Mouse (Mus musculus) heart, postnatal 25 days (tissue): ENCODE results near the gene Akirin2. TPM values are rescaled to one million over a fixed set of nuclear protein-coding genes. Genes with fewer than 3 reads are reported as not detected.
"Not testable (repeated sequence)": the region's sequence is repeated elsewhere in the genome, so short reads cannot be mapped to it uniquely, and the experiment has no call there.

ENCODE experiments used
- DNase-seq: peaks from one replicate; pipeline ENCODE4 v3.0.0; 2022; ENCODE audit warnings: low spot score
- intact Hi-C: fragments of 180-260 bp; cut with DNase I; formaldehyde crosslinking; loops from one replicate; pipeline ENCODE4 v1.15.1; 2025
- total RNA-seq, 2 experiments: library from RNA; stranded (reverse); gene quantifications; 2 replicates each; pipeline ENCODE4 v1.2.3; 2021

Akirin2 gene
- 10 to 100 TPM; 52.5 to 56.3 TPM for total RNA-seq

DNA sequence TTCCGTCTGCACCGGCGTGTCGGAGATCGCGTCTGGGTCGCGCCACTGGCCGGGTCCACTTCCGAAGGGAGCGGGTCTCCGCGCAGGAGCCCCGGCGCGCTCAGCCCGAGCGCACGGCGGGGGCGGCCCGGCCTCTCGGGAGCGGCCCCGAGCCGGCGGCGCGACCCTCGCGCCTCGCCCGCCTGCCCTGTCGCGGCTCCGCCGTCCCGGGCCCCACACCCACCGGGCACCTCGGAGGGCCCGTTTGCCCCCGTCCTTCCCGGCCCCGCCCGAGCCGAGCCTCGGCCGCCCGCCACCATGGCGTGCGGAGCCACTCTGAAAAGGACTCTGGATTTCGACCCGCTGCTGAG lies at the start of gene Akirin2:
Gene Akirin2, plus strand, starts transcription at position 190 of the 350 bp plus-strand sequence.
- no peak for DNase-seq
- intact Hi-C loops = loop anchor here (5.0 to 10.0 kb wide), 3 partner anchors 62 to 674 kb away; partner anchors contain the start of genes C9orf72, Orc3, Rars2 and Zfp292

DNA sequence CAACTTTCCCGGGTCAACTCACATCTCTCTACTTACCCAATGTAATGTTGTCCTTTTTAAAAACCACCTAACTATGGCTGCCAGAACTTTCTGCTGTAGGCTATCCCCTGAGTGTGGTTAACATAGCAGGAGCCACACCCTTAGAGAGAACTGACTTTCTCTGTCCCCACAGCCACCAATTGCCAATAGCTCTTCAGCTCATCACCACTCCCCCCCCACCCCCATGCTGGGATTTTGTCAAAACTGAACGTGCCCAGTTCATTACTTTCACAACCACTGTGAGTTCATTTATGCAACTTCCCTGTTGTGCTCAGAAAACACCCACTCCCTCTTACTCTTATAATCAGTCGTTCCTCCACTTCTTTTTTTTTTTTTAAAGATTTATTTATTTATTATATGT lies 40.4 kb upstream of the Akirin2 start:
- DNase-seq = no peak
- intact Hi-C loops = no loop called here

DNA sequence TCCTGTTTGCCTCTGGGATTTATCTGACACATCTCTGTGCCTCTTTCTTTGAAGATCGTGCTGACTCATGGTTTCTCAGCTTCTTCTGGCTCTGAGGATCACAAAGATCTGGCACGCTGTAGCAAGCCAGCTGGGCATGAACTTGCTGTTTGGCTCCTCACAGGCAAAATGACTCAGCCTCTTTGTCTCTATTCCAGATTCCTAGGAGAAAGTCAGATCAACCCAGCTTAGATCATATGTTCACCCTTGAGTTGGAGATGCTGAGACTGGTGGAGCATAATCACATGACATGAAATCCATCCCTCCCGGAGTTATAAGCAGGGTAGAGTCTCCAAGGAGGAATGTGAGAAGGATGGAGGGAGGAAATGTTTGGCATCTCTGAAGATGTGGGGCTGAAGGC lies 27.9 kb upstream of the Akirin2 start:
- peak; percentile 14 for DNase-seq
- intact Hi-C loops = no loop called here

DNA sequence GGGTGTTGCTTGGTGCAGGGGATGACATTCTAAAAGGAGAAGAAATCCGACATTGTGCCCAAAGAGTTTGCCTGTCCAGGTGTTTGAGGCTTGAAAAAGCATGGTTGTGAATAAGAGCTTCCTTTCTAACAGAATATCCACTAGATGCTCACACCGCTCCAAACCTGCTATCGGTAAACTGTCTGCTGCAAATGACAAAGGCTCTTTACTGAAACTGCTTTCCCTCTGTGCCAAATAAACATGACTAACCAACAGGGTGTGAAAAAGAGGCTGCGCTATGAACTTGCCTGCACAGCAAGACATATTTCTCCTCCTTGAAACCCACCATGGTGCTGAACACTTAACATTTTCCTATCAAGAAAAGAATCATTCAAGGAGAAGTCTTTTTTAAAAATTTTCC lies 27.2 kb upstream of the Akirin2 start:
- no peak for DNase-seq
- intact Hi-C loops = no loop called here

DNA sequence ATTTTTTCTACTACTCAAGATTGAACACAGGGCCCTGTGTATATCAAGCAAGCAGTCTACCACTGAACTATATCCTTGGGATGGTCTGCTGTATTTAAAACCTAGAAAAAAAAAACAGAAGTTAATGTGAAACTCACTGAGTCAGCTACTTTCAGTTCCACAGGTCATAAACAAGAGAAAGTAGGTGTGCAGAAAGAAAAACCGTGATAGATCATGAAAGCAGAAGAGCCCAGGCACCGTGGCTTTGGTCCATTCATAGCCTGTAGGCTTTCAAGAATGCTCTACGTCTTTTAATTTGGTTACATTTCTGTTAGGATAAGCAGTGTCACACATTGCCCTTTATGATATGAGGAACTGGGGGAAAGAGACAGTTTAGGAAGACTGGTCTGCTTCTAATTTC lies 24.0 kb upstream of the Akirin2 start:
- DNase-seq = no peak
- intact Hi-C loops = no loop called here

DNA sequence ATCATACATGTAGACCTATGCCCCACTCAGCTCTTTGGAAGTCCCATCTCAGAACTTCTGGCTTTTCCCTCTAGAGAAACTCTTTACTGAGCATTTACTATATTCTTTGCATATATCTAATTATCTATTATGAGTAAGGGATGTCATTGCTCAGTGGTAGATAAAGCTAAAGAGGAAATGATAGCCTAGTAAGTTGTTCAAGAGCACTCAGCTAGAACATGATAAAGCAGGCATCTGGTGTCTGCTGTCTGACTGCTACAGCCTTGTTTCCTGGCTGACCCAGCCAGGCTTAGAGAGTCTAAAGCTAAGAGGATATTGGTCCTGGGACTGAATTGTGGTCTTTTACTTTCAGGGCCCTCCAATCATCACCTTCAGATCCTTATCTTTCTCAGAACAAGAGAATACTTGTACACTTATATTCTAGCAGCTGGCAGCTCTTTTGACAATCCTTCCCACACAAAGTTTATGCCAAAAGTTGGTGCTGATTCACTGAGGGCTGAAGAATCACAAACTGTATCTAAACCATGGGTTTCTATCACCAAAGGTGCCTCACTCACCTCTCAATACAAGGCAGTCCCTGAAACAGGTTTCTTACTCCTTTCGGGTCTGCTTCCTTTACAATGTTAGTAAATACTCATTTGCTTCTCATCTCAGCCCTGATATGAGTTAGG lies 22.2 kb upstream of the Akirin2 start:
- no peak for DNase-seq
- intact Hi-C loops = no loop called here

DNA sequence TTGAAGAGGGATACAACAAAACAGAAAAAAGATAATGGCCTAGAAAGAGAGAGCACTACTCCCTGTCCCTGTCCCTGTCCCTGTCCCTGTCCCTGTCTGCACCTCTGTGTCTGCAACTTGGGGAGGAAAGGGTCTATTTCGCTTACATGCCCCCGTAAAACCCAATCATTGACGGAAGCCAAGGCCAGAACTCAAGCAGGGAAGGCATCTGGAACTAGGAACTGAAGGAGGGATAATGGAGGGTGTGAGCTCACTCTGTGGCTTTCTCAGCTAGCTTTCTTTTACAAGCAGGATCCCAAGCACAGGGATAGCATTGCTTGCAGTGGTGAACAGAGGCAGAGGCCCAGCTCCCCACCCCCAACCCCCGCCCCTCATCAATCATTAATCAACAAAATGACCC lies 21.4 kb upstream of the Akirin2 start:
- intact Hi-C loops = no loop called here
- no peak for DNase-seq

DNA sequence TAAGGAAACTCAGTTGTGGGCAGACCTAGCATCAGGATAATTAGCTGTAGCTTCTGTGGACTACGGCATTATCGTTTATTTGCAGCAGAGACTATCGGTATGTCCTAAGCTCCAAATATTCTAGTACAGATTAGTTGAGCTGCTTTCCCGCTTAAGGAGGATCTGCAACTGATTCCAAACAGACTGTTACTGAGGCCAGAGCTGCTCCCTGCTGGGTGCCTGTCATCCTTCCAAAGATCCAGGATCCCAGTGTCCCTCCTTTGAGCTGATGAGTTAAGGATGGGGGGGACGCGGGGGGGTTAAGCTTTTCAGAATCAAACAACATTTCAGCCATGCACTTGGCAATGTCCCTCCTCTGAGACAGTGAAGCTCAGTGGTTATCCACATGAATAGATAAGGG lies 20.8 kb upstream of the Akirin2 start:
- no peak for DNase-seq
- intact Hi-C loops = no loop called here

DNA sequence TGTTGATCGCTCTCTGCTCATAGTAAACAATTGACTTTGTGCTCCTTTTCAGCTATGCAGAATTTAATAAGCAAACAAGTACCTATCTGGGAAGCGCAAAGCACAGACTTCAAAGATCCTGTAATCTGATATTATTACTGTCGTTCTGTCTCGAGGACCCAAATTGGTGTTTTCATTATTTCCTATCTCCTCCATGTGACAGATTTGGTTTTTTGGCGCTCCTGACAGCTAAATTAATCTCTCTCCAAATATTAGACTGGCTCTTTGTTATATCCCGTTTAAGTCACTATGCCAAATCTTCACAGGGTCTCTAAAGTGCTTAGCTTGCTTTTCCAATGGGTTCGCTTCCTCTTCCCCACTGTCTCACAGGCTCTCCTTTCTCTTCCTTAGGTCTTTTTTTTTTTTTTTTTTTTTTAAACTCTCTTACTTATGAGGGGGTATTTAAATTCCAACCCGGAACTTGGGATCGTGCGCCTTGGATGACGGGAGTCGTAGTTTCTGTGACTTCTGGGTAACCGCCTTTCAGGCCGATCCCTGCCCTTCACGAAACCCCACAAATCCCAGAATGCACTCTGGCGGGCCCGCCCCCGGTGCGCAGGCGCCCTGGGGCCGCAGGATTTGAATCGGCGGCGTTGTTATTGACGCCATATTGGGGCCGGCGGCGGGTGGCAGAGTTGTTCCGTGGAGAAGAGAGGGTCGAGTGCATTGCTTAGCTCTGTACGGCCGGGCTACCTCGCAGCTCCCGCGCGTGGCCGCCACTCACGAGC lies 573 bp upstream of the Akirin2 start:
- intact Hi-C loops = loop anchor here (5.0 to 10.0 kb wide), 4 partner anchors 62 to 675 kb away; partner anchors contain the start of genes C9orf72, Orc3, Rars2 and Smim8
- peak; percentile 95 for DNase-seq

DNA sequence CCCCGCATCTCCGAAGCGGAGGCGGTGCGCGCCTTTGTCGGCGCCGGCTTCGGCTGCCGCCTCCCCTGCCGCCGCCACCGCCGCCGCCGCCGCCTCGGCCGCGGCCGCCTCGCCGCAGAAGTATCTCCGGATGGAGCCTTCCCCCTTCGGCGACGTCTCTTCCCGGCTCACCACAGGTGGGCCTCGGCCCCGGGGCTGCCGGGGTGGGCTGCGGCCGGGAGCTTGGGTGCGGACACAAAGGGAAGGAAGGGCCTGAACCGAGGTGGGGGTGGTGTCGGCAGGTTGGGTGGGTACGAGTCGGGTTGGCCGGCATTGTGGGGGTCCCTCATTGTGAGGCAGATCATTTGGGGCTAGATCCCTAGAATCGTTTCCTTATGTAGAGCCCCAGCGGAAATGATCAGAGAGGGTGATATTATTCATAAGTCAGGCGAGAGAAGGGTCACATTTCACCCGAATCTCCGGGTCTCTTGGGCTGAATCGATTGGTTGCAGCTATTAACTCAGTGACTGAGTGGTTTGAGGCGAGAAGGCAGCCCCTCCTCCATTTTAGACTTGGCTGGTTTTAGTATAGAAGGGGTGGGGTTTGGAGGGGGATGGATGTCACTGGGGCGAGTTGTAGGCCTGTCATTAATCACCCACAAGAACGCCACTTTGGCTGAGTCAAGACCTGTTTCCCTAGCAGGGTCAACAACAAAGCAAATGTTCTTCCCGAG lies 517 bp downstream of the Akirin2 start:
- intact Hi-C loops = loop anchor here (5.0 to 10.0 kb wide), 3 partner anchors 61 to 674 kb away; partner anchors contain the start of genes C9orf72, Orc3, Rars2 and Zfp292

DNA sequence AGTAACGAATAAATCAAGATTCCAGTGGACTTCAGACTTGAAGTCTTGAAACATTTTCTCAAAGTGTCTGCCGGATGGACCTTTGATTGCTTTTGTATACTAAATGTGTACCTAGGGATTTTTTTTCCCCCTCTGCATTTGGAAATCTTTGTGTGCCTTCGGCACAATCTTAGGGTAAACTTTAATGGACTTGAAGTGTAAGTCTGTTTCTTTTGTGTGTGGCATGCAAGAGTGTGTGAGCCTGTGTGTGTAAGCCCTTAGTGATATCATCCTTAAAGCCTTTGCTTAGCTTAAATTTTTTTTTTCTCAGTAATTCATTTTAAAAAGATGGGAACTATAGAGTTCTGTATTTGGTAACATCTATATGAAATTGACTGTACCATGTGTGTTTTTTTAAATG lies 1.2 kb downstream of the Akirin2 start:
- intact Hi-C loops = loop anchor here (5.0 to 10.0 kb wide), 3 partner anchors 60 to 673 kb away; partner anchors contain the start of genes C9orf72, Orc3, Rars2 and Zfp292
- no peak for DNase-seq

More for the DNA sequence above, 517 bp downstream of the Akirin2 start:
- peak; percentile 19 for DNase-seq

DNA sequence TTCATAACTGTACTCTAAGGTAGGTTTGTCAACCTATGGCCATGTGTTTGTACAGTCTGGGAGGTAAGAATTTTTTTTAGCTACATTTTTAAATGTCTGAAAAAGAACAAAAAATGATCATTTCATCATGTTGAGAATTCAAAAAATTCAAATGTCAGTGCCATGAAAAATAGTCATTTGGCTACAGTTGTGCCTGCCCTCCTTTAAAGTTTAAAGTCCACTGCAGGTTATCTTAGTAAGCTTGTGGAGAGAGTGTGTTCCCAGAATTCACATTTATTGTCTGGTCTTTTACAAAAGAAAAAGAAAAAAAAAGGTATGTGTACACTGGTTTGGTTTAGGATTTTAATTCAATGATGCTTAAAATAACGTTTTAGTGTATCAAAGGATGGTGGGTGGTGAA lies 3.9 kb downstream of the Akirin2 start:
- intact Hi-C loops = loop anchor here (5.0 to 10.0 kb wide), 3 partner anchors 58 to 670 kb away; partner anchors contain the start of genes C9orf72, Orc3, Rars2 and Zfp292
- DNase-seq = no peak

DNA sequence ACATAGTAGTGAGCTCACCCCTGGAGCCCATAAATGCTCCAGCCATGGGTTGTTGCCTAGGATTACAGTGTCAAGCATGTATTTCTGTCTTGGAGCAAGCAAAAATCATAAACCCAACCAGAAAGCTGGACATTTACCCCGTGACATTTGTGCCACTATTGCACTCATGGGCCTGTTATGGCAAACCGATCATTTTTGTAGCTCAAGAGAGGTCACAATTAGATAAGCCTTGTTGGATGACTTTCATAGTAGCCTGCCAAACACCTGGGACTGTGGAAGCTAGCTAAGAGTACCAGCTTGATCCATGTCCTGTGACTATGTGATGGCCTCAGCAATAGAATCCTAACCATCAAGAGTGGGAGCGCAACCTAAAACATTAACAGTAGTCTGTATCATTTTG lies 4.9 kb downstream of the Akirin2 start:
- intact Hi-C loops = loop anchor here (10.0 kb wide), 2 partner anchors 329 to 669 kb away; partner anchors contain the start of genes C9orf72 and Zfp292
- DNase-seq = no peak

DNA sequence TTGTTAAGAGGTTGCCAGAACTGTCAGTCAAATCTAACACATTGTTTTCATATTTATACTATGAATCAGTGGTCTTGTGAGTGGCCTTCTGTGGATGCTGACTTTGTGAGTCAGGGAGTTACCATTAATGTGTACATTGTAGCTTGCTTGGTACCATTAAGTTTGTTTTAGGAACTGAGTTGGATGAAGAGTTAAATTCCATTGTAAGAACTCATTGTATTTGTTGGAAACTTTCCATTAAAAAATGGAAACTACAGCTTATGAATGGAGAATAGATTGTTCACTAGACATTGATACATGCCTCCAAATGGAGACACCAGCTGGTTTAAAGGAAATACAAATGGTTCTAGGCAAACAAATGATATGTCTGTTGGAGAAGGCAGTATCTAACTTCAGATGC lies 5.4 kb downstream of the Akirin2 start:
- intact Hi-C loops = loop anchor here (10.0 kb wide), 2 partner anchors 329 to 669 kb away; partner anchors contain the start of genes C9orf72 and Zfp292
- no peak for DNase-seq

DNA sequence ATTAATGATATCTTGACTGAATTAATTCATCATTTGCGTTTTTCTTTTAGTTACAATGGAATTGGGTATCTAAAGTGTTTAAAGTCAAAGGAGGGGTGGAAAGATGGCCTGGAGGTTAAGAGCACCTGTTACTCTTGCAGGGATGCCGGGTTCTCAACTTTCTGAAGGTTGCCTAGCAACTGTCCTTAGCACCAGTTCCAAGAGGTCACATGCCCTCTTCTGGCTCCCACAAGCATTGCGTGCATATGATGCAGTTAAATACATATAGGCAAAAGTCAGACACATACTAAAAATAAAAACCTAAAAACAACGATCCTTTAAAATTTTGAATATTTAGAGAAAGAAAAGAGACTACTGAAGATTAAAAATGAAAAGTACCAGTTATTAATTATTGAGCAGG lies 10.2 kb downstream of the Akirin2 start:
- no peak for DNase-seq
- intact Hi-C loops = no loop called here

DNA sequence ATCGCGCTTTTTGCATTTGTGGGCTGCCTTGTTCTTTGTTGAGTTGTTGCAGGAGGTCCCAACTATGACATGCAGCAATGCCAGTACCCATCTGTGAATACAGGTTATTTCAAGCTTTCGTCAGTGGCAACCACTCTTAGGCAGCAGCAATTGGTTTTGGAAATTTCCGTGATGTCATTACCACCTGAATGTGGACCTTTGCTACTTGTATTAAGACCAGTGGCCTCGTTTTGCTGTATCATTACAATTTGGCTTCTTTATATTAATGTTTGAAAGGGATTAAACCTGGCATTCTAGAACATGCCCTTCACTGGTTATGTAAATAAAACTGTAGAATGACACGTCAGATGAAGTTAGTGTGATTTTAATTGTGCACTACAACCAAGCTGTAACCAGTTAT lies 15.5 kb downstream of the Akirin2 start:
- intact Hi-C loops = no loop called here
- no peak for DNase-seq

DNA sequence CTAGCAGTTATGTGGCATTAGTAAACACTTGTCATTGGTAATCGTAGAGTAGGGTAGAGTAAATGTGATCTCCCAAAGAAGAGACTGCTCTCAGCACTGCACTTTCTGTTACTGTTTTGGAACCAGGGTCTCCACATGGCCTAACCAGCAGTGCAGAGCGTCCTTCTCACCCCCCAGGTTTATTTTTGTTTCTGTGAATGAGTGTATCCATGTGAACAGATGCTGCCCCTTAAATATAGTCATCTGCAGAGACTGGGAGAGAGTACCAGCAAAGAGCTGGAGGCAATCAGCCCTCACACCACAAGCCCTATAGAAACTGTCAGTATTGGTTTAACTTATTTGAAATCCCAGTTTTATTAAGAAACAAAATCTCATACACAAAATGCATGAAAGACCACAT lies 22.1 kb downstream of the Akirin2 start:
- intact Hi-C loops = no loop called here
- no peak for DNase-seq

DNA sequence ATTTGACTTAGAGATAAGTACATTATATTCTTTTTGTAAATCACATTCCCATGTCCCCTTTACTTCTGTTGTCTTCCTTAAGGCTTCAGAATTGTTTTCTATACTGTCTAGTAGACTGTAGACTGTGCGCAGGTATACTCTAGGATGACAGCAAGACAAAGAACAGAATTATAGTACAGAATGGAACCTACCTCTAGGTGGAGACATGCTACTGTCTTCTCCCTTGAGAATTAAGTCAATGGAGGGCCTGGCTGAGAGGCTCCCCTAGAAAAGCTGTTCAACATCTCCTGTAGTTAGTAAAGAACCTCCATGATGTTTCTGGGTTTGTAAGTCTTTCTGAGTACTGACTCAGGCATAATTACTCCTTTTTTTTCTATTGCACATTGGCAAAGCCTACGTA lies 26.3 kb downstream of the Akirin2 start:
- no peak for DNase-seq
- intact Hi-C loops = loop anchor here (5.0 kb wide), 1 partner anchor 35 kb away; the partner anchor contains the start of genes Orc3 and Rars2

DNA sequence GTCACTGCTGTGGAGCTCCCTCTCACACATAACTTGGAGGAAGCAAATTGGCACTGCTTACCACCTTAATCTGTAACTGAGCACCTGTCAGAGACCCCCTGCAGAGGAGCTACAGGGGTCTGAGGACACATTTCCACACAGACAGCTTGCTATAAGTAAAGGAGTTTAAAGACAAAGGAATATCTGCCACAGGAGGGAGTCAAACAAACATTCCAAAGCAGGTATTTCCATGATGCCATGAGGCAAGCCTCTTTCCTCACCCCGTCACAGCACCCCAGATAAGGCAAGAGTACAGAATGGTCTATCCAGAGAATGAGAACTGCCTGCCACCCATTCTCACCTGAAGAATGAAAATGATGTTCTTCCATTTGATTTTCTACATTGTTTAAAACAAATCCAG lies 28.5 kb downstream of the Akirin2 start:
- DNase-seq = no peak
- intact Hi-C loops = loop anchor here (5.0 kb wide), 1 partner anchor 33 kb away; the partner anchor contains the start of genes Orc3 and Rars2

DNA sequence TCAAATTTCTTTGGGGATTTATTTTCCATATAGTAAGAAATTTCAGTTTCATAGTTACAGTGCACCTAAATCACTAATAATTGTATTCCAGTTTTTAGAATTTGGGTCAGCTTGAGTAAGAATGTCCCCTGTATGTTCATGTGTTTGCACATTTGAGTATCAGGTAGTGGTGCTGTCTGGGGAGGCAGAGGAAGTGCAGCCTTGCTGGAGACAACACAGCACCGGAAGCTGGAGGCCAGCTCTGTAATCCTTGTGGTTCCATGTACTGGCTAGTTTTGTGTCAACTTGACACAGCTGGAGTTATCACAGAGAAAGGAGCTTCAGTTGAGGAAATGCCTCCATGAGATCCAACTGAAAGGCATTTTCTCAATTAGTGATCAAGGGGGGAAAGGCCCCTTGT lies 30.8 kb downstream of the Akirin2 start:
- intact Hi-C loops, DNase-seq: not testable (repeated sequence)
